Mouse (Mus musculus): ENCODE measurements around the gene Necap2. TPM values are rescaled to one million over a fixed set of nuclear protein-coding genes. Genes with fewer than 3 reads are reported as not detected.

The Necap2 gene
- 22.6 and 25.4 TPM in 2 replicates for polyA plus RNA-seq (2012)

GRCm38 (mm10) chr4:141077681-141078509 lies at the start of gene Necap2:
TSS of gene Necap2 (minus strand) at chr4:141078357.
- TF ChIP-seq GATA1 (IDR thresholded peaks at IDR 0.05; ENCODE audit: low read length), result no peak
- TF ChIP-seq TAL1 (IDR thresholded peaks at IDR 0.05; ENCODE audit: low read length), result no peak
- peaks cover 4% of the 10 kb centered on the region; the same call in 1 of the 2 replicates for H3K9me3 ChIP-seq (ENCODE audit: control insufficient read depth, low read length)
- peaks cover 52% of the 10 kb centered on the region for H3K4me1 ChIP-seq (ENCODE audit: control insufficient read depth)
- H3K4me3 ChIP-seq (replicated peaks), result peak within 1 kb of the TSS; percentile 100
- no peaks in the 10 kb centered on the region for H3K27me3 ChIP-seq (ENCODE audit: control insufficient read depth)
- peaks cover 32% of the 10 kb centered on the region for H3K36me3 ChIP-seq (ENCODE audit: control insufficient read depth)

DNA sequence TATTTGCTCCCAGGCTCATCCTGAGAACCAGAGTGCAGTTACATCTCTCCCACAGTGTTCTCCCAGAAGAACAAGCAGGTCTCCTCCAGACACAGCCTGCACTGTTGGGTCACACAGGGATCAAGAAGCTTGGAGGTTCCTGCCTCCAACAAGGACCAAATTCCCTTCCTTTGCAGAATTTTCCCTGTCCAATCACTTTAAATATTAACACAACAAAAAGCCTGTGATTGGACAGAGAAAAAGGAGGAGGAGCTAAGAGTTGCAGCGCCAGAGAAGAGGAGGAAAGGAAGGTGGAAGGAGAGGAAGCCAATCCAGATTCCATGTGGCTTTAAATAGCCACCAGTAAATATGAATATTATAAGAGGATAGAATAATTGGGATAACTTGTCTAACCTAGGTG lies 44.9 kb upstream of the Necap2 start:
- no peaks in the 10 kb centered on the region for H3K27me3 ChIP-seq (ENCODE audit: control insufficient read depth)
- H3K4me1 ChIP-seq (ENCODE audit: control insufficient read depth), result peaks cover 5% of the 10 kb centered on the region
- H3K9me3 ChIP-seq (ENCODE audit: control insufficient read depth, low read length), result no peaks in the 10 kb centered on the region
- TF ChIP-seq TAL1 (IDR thresholded peaks at IDR 0.05; ENCODE audit: low read length) (no peak), GATA1 (IDR thresholded peaks at IDR 0.05; ENCODE audit: low read length) (no peak)
- H3K36me3 ChIP-seq (ENCODE audit: control insufficient read depth), result peaks cover 48% of the 10 kb centered on the region
- H3K4me3 ChIP-seq (replicated peaks), result no peak overlapping the region

DNA sequence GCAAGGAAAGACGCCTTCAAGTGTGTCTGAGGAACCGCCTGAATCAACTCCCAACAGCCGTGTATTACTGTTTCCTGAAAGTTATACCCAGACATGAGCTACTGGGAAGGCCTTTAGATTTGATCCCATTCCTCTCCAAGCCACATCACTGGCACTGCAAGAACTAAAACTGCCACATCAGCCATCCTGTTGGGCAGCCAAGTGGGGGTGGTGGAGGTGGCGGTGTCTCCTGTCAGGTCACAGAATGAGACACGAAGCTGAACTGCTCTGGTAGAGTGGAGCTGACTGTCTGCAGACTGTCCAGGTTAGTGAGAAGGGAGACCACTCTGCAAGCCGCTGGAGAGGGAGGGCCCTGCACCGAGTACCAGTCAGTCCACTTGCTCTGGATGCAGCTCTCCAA lies 44.5 kb upstream of the Necap2 start:
- no peak for TF ChIP-seq TAL1 (IDR thresholded peaks at IDR 0.05; ENCODE audit: low read length)
- no peak for TF ChIP-seq GATA1 (IDR thresholded peaks at IDR 0.05; ENCODE audit: low read length)
- H3K4me1 ChIP-seq (ENCODE audit: control insufficient read depth), result peaks cover 5% of the 10 kb centered on the region
- no peaks in the 10 kb centered on the region for H3K27me3 ChIP-seq (ENCODE audit: control insufficient read depth)
- no peaks in the 10 kb centered on the region for H3K9me3 ChIP-seq (ENCODE audit: control insufficient read depth, low read length)
- peaks cover 52% of the 10 kb centered on the region for H3K36me3 ChIP-seq (ENCODE audit: control insufficient read depth)
- H3K4me3 ChIP-seq (replicated peaks), result no peak overlapping the region

DNA sequence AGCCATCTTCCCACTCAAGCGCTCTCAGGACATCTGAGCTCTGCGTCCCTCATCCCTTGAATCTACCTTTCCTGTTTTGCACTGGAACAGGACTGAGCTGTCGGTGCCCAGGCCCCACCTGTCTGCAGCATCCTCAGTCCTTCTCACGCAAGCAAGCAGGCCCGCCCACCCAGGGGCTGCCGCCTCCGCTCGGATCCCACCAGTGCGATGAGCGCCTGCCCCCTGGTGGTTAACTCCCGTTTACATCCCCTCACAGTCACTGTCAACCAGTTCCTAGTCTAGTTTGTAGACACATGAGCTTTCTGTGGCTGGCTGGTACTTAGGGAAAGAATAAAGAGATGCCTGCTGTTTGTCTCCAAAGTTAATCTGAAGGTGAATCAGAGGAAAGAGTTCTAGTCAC lies 42.5 kb upstream of the Necap2 start:
- TF ChIP-seq TAL1 (IDR thresholded peaks at IDR 0.05; ENCODE audit: low read length) (no peak), GATA1 (IDR thresholded peaks at IDR 0.05; ENCODE audit: low read length) (no peak)
- Histone ChIP-seq H3K4me3 (replicated peaks) (no peak overlapping the region), H3K4me1 (ENCODE audit: control insufficient read depth) (peaks cover 2% of the 10 kb centered on the region; the same call in 1 of the 2 replicates), H3K9me3 (ENCODE audit: control insufficient read depth, low read length) (no peaks in the 10 kb centered on the region), H3K36me3 (ENCODE audit: control insufficient read depth) (peaks cover 60% of the 10 kb centered on the region), H3K27me3 (ENCODE audit: control insufficient read depth) (no peaks in the 10 kb centered on the region)

- Histone ChIP-seq H3K4me1 (ENCODE audit: control insufficient read depth) (peaks cover 2% of the 10 kb centered on the region; the same call in 1 of the 2 replicates), H3K9me3 (ENCODE audit: control insufficient read depth, low read length) (no peaks in the 10 kb centered on the region), H3K4me3 (replicated peaks) (no peak overlapping the region), H3K27me3 (ENCODE audit: control insufficient read depth) (no peaks in the 10 kb centered on the region), H3K36me3 (ENCODE audit: control insufficient read depth) (peaks cover 77% of the 10 kb centered on the region)
- TF ChIP-seq TAL1 (IDR thresholded peaks at IDR 0.05; ENCODE audit: low read length) (no peak), GATA1 (IDR thresholded peaks at IDR 0.05; ENCODE audit: low read length) (no peak)
Measured at GRCm38 (mm10) chr4:141118691-141119090, 40.5 kb upstream of the Necap2 start.

DNA sequence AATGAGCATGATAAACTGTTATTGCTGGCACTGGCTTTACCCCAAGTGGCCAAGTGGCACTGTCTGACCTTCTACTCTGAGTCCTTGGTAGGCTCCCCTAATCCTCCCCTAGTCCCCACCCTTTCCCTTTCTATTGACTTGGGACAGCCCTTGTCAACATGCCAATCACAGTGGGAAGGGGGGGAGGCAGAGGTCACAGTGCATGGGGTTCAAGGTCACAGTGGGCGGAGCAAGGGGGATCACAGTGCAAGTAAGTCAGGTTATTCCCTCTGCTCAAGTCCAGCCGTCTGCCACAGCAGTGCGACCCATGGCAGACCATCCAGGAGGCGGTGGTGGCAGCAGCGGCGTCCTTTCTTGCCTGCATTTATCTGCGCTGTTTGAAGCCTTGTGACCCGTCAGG lies 37.2 kb upstream of the Necap2 start:
- H3K4me3 ChIP-seq (replicated peaks), result no peak overlapping the region
- H3K9me3 ChIP-seq (ENCODE audit: control insufficient read depth, low read length), result peaks cover 5% of the 10 kb centered on the region
- peaks cover 85% of the 10 kb centered on the region for H3K36me3 ChIP-seq (ENCODE audit: control insufficient read depth)
- H3K27me3 ChIP-seq (ENCODE audit: control insufficient read depth), result no peaks in the 10 kb centered on the region
- no peak for TF ChIP-seq GATA1 (IDR thresholded peaks at IDR 0.05; ENCODE audit: low read length)
- no peak for TF ChIP-seq TAL1 (IDR thresholded peaks at IDR 0.05; ENCODE audit: low read length)
- no peaks in the 10 kb centered on the region; the same call in 1 of the 2 replicates for H3K4me1 ChIP-seq (ENCODE audit: control insufficient read depth)

GRCm38 (mm10) chr4:141114521-141114981 lies 36.4 kb upstream of the Necap2 start:
- H3K36me3 ChIP-seq (ENCODE audit: control insufficient read depth), result peaks cover 84% of the 10 kb centered on the region

GRCm38 (mm10) chr4:141113831-141114230 lies 35.7 kb upstream of the Necap2 start:
- Histone ChIP-seq H3K36me3 (ENCODE audit: control insufficient read depth) (peaks cover 78% of the 10 kb centered on the region), H3K4me3 (replicated peaks) (no peak overlapping the region), H3K9me3 (ENCODE audit: control insufficient read depth, low read length) (peaks cover 7% of the 10 kb centered on the region), H3K4me1 (ENCODE audit: control insufficient read depth) (no peaks in the 10 kb centered on the region), H3K27me3 (ENCODE audit: control insufficient read depth) (no peaks in the 10 kb centered on the region)
- TF ChIP-seq GATA1 (IDR thresholded peaks at IDR 0.05; ENCODE audit: low read length) (no peak), TAL1 (IDR thresholded peaks at IDR 0.05; ENCODE audit: low read length) (no peak)

More at GRCm38 (mm10) chr4:141114521-141114981, 36.4 kb upstream of the Necap2 start:
- Histone ChIP-seq H3K9me3 (ENCODE audit: control insufficient read depth, low read length) (peaks cover 7% of the 10 kb centered on the region), H3K4me3 (replicated peaks) (no peak overlapping the region), H3K27me3 (ENCODE audit: control insufficient read depth) (no peaks in the 10 kb centered on the region), H3K4me1 (ENCODE audit: control insufficient read depth) (no peaks in the 10 kb centered on the region; the same call in 1 of the 2 replicates)
- TF ChIP-seq GATA1 (IDR thresholded peaks at IDR 0.05; ENCODE audit: low read length), result no peak
- no peak for TF ChIP-seq TAL1 (IDR thresholded peaks at IDR 0.05; ENCODE audit: low read length)

DNA sequence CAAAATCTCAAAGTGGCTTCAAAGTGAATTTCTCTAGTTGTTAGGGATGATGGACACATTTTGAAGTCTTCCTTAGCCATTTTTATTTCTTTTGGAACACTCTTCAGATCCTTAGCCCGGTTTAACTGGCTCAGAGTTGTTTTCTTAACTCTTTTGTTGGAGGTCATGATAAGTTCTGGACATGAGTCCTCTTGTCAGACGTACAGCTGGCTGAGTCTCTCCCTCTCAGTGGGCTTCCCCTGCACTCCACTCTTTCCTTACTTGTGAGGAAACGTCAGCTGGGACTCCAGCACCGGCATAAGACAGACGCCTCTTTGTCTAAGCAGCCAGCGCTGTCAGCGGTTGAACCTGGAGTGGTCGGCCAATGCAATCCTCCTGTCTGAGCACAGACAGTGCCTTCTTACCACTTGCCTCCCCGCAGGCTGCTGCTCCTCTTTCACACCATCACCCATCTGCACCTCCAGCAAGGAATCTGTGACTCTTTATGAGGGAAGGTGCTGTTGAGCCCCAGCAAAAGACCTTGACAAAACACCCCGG lies 30.1 kb upstream of the Necap2 start:
- H3K4me1 ChIP-seq (ENCODE audit: control insufficient read depth), result no peaks in the 10 kb centered on the region
- H3K9me3 ChIP-seq (ENCODE audit: control insufficient read depth, low read length), result peaks cover 7% of the 10 kb centered on the region
- TF ChIP-seq GATA1 (IDR thresholded peaks at IDR 0.05; ENCODE audit: low read length) (no peak), TAL1 (IDR thresholded peaks at IDR 0.05; ENCODE audit: low read length) (no peak)
- peaks cover 2% of the 10 kb centered on the region; the same call in 1 of the 2 replicates for H3K27me3 ChIP-seq (ENCODE audit: control insufficient read depth)
- no peak overlapping the region for H3K4me3 ChIP-seq (replicated peaks)
- peaks cover 26% of the 10 kb centered on the region for H3K36me3 ChIP-seq (ENCODE audit: control insufficient read depth)

All from erythroblast, embryonic 14.5 days (primary cell).